Mouse (Mus musculus) stomach, postnatal 0 days (tissue): ENCODE results near the gene Il1r1. TPM values are rescaled to one million over a fixed set of nuclear protein-coding genes. Genes with fewer than 3 reads are reported as not detected.

Experiments
- ATAC-seq: fragments of 200-750 bp; cut with Nextera tagmentation; 2 replicates; pipeline ENCODE4 v1.8.0; 2017; ENCODE audit not compliant: low FRiP score, low TSS enrichment
- DNase-seq: peaks from one replicate; pipeline ENCODE4 v3.0.0-alpha.2; 2016; ENCODE audit warnings: low spot score
- H3K27ac ChIP-seq: fragments of 300-500 bp; sonication (generic); replicated peaks from 2 replicates; pipeline ENCODE4 v1.5.1; 2014; ENCODE audit warnings: mild to moderate bottlenecking, control low read depth
- H3K27me3 ChIP-seq: fragments of 300-500 bp; sonication (generic); 2 replicates; pipeline ENCODE4 v1.6.1; 2014; ENCODE audit warnings: low read length; ENCODE audit not compliant: control insufficient read depth, insufficient read depth
- H3K36me3 ChIP-seq: fragments of 300-500 bp; sonication (generic); 2 replicates; pipeline ENCODE4 v1.6.1; 2014; ENCODE audit warnings: low read length, mixed read lengths; ENCODE audit not compliant: control insufficient read depth, insufficient read depth
- H3K4me1 ChIP-seq: fragments of 300-500 bp; sonication (generic); replicated peaks from 2 replicates; pipeline ENCODE4 v1.6.1; 2014; ENCODE audit warnings: antibody characterized with exemption; ENCODE audit not compliant: control insufficient read depth, insufficient read depth
- H3K4me2 ChIP-seq: fragments of 300-500 bp; sonication (generic); replicated peaks from 2 replicates; pipeline ENCODE4 v1.6.1; 2014; ENCODE audit warnings: low read depth, mild to moderate bottlenecking, control low read depth, moderate library complexity
- H3K4me3 ChIP-seq: fragments of 300-500 bp; sonication (generic); 2 replicates; pipeline ENCODE4 v1.5.1; 2014; ENCODE audit warnings: low read depth, low read length, control low read depth
- H3K9ac ChIP-seq: fragments of 300-500 bp; sonication (generic); 2 replicates; pipeline ENCODE4 v1.6.1; 2014; ENCODE audit warnings: mild to moderate bottlenecking, low read length, control low read depth, mixed read lengths
- H3K9me3 ChIP-seq: fragments of 300-500 bp; sonication (generic); 2 replicates; pipeline ENCODE4 v1.6.1; 2016; ENCODE audit warnings: low read length; ENCODE audit not compliant: control insufficient read depth
- CTCF ChIP-seq: IDR thresholded peaks from 2 replicates; pipeline ENCODE4 v1.5.1; 2016; ENCODE audit warnings: antibody characterized with exemption, low read depth, mild to moderate bottlenecking, moderate library complexity
- EP300 ChIP-seq: optimal IDR thresholded peaks from 2 replicates; pipeline ENCODE3; 2016; ENCODE audit warnings: antibody characterized with exemption
- WGBS: fragments of 180-500 bp; shearing (Covaris S2); extraction: QIAGEN DNeasy Blood & Tissue Kit; methylation state at CpG from one replicate; pipeline ENCODE4 v1.1.7; 2014; 5-methylcytosine and 5-hydroxymethylcytosine counted together
- polyA plus RNA-seq: library from polyadenylated mRNA; unstranded; fragments of >200 nt; fragmentation: Nextera tagmentation; extraction: Ambion mirVana; gene quantifications from 2 replicates; pipeline ENCODE4 v1.2.1, GENCODE M21; 2015

Gene Il1r1
- polyA plus RNA-seq, 1 experiment from 2014 or later = 7.3 TPM

DNA sequence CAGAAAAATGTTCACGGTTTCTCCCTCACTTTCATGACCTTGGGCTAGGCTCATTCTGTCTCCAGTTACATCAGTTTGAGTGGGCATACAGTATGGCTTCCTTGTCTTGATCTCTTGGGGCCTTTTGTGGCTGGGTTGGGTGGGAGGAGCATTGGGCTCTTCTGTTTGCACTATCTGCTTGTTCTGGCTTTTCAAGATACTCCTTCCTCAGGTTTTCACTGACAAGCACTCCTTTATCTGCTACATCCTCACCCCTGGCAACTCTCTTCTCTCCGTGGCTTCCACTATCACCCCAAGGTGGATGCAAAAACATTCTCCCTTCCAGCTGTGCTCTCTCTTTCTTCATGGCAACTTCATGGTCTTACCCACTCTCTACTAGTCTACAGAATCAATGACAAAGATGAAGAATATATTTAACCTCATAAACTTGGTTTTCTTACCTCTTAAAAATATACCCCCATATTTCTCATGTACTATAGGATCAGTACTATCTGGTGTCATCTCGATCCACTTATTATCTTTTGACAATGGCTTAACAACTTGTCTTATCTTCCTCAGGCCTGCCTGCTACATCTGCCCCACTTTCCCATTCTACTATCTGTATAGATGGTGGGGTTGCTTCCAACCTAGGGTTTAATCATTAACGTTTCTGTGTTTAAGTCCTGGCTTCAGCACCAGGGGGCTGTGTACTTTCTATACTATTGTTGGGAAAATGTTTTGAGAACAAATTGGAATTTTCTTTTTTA is 127.5 kb downstream of the Il1r1 start:
- Histone ChIP-seq H3K27me3 (no peaks in the 10 kb centered on the region), H3K9me3 (no peaks in the 10 kb centered on the region), H3K36me3 (no peaks in the 10 kb centered on the region), H3K4me3 (no peak overlapping the region), H3K4me1 (no peaks in the 10 kb centered on the region), H3K4me2 (no peak overlapping the region), H3K27ac (no peak overlapping the region), H3K9ac (no peak overlapping the region)
- TF ChIP-seq CTCF = no peak
- TF ChIP-seq EP300 = no peak
- DNase-seq (no peak), ATAC-seq (no peak)
- 77% methylated on average over 4 of the region's 4 CpGs for WGBS

DNA sequence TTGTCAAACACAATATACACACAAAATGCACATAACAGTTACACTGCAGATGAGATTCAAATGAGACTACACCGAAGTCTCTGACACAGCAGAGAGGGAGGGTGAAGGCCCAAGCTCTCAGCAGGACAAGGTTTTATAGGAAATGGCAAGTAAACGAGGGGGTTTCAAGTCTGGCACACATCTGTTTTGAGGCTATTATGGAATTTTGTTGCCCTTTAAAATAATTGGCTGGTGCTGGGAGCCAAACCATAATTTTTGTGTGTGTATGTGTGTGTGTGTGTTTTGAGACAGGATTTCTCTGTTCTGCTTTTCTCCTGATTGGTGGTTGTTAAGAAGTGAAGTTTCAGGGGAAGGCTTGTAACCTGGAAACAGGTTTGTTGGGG is 128.0 kb downstream of the Il1r1 start:
- DNase-seq (no peak), ATAC-seq (no peak)
- Histone ChIP-seq H3K4me3 (no peak overlapping the region), H3K4me1 (no peaks in the 10 kb centered on the region), H3K27ac (no peak overlapping the region), H3K9me3 (no peaks in the 10 kb centered on the region), H3K9ac (no peak overlapping the region), H3K27me3 (no peaks in the 10 kb centered on the region), H3K4me2 (no peak overlapping the region), H3K36me3 (no peaks in the 10 kb centered on the region)
- WGBS = 79% methylated on average over 2 of the region's 2 CpGs
- no peak for TF ChIP-seq EP300
- no peak for TF ChIP-seq CTCF

DNA sequence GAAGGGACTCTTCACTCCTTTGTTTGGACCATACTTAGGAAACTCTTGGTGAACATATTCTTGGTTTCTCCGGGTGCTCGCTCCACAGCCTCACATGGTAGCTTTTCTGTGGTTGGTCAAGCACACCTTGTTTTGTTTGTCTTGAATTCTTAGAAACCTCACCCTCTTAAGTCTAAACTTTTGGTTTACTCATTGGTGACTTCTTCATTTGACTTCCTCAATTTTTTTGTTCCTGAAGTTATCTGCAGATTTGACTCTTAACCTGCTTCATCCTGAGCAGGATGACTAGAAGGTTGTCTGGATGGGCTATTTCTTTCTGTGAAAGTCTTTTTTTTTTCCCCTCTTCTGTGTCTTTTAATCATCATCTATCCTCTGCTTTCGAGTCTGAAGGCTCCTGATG is 129.8 kb downstream of the Il1r1 start:
- H3K9ac ChIP-seq = no peak overlapping the region
- H3K9me3 ChIP-seq = no peaks in the 10 kb centered on the region
- H3K4me2 ChIP-seq = no peak overlapping the region
- H3K4me3 ChIP-seq = no peak overlapping the region
- WGBS = 87% methylated on average over 3 of the region's 3 CpGs
- ATAC-seq (no peak), DNase-seq (no peak)
- H3K36me3 ChIP-seq = no peaks in the 10 kb centered on the region
- no peaks in the 10 kb centered on the region for H3K27me3 ChIP-seq
- no peak for TF ChIP-seq EP300
- no peak for TF ChIP-seq CTCF
- H3K27ac ChIP-seq = no peak overlapping the region
- H3K4me1 ChIP-seq = no peaks in the 10 kb centered on the region

DNA sequence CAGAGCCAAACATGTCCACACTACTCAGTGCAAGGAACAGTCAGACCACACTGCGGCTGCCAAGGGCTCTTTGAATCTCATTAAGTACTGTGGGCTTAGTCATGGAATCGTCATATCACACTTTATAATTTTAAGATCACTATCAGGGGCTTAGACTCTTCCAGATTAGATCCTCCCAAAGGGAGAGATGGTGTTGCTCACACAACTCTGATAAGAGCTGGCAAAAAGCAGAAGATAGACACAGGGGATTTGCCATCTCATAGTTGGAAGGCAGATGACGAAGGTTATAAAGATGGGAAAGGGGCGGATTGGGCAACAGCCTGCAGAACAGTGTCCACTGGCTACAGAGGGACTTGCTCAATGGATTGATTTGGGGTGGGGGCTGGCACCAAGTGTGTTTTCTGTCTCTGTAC is 130.6 kb downstream of the Il1r1 start:
- no peak overlapping the region for H3K4me2 ChIP-seq
- DNase-seq = no peak
- H3K4me3 ChIP-seq = no peak overlapping the region
- H3K27ac ChIP-seq = no peak overlapping the region
- WGBS = 79% methylated on average over 4 of the region's 4 CpGs
- no peak overlapping the region for H3K9ac ChIP-seq
- no peak for ATAC-seq
- H3K4me1 ChIP-seq = no peaks in the 10 kb centered on the region
- TF ChIP-seq EP300 (no peak), CTCF (no peak)
- H3K9me3 ChIP-seq = no peaks in the 10 kb centered on the region
- H3K36me3 ChIP-seq = no peaks in the 10 kb centered on the region
- no peaks in the 10 kb centered on the region for H3K27me3 ChIP-seq

DNA sequence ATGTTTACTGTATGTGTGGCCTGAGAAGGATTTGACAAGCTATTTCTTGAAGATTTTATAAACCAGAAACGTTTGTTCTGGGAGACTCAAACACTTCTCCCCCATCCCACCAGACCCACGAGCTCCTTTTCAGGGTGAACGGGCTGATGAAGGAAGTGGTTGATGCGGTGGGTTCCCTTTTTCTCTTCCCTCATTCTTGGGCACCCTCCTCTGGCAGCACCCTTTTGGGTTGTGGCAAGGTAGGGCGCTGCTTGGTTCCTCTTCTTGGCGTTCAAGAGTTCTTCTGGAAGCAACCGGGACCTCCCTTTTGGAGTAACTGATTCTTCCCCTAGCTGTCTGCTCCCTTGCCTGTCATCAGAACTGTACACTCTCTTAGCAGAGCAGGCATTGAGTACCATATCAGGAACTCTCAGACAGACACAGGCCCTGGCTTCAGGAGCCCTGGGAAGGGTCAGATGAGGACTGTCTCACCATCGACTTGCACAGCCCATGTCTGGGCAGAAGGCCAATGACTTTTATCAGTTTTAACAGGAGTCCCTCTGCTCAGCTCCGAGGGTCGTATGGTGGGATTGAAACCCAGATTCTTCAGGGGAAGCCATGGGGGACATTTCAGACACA is 131.1 kb downstream of the Il1r1 start:
- Histone ChIP-seq H3K4me3 (no peak overlapping the region), H3K36me3 (no peaks in the 10 kb centered on the region), H3K27me3 (no peaks in the 10 kb centered on the region), H3K27ac (no peak overlapping the region), H3K4me2 (no peak overlapping the region), H3K9me3 (no peaks in the 10 kb centered on the region), H3K9ac (no peak overlapping the region), H3K4me1 (no peaks in the 10 kb centered on the region)
- DNase-seq (no peak), ATAC-seq (no peak)
- 63% methylated on average over 10 of the region's 10 CpGs for WGBS
- TF ChIP-seq EP300 (no peak), CTCF (no peak)

DNA sequence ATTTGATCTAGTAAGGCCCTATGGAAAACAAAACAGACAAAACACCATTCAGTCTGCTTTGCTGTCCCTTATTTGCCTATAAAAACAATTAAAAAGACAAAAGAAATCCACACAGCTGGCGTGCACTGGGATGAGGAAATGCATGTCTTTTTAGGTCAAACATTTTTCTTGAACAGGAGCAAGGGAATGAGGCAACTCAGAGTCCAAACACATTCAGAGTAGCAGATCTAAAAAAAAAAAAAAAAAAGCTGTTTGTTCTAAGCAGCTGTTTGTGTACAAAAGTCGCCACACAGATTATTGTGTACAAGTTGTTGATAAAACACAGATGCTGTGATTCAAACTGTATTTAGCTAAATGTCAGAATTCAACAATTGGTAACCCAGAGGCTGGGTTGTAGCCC is 133.0 kb downstream of the Il1r1 start:
- ATAC-seq = no peak
- Histone ChIP-seq H3K27me3 (no peaks in the 10 kb centered on the region), H3K4me2 (no peak overlapping the region), H3K36me3 (no peaks in the 10 kb centered on the region), H3K9ac (no peak overlapping the region), H3K4me3 (no peak overlapping the region), H3K9me3 (no peaks in the 10 kb centered on the region), H3K4me1 (no peaks in the 10 kb centered on the region), H3K27ac (no peak overlapping the region; the same call in 1 of the 2 replicates)
- WGBS = 53% methylated on average over 2 of the region's 2 CpGs
- no peak for DNase-seq
- no peak for TF ChIP-seq CTCF
- TF ChIP-seq EP300 = no peak
